Mouse (Mus musculus) neural tube, embryonic 15.5 days (tissue): ENCODE data around the gene Nebl. TPM values are rescaled to one million over a fixed set of nuclear protein-coding genes. Genes with fewer than 3 reads are reported as not detected.

ENCODE experiments used
- ATAC-seq: fragments of 200-750 bp; cut with Nextera tagmentation; 2 replicates; pipeline ENCODE4 v1.8.0; 2017; ENCODE audit warnings: mild to moderate bottlenecking, moderate TSS enrichment, moderate library complexity; ENCODE audit not compliant: low FRiP score
- H3K27ac ChIP-seq: fragments of 300-500 bp; sonication (generic); replicated peaks from 2 replicates; pipeline ENCODE4 v1.5.1; 2015; ENCODE audit warnings: mild to moderate bottlenecking, inconsistent platforms
- H3K27me3 ChIP-seq: fragments of 300-500 bp; sonication (generic); replicated peaks from 2 replicates; pipeline ENCODE4 v1.6.1; 2015; ENCODE audit warnings: inconsistent platforms
- H3K36me3 ChIP-seq: fragments of 300-500 bp; sonication (generic); 2 replicates; pipeline ENCODE4 v1.6.1; 2015; ENCODE audit warnings: inconsistent platforms
- H3K4me1 ChIP-seq: fragments of 300-500 bp; sonication (generic); 2 replicates; pipeline ENCODE4 v1.6.1; 2015; ENCODE audit warnings: inconsistent platforms
- H3K4me2 ChIP-seq: fragments of 300-500 bp; sonication (generic); 2 replicates; pipeline ENCODE4 v1.6.1; 2015; ENCODE audit warnings: inconsistent platforms, mild to moderate bottlenecking, moderate library complexity
- H3K4me3 ChIP-seq: fragments of 300-500 bp; sonication (generic); replicated peaks from 2 replicates; pipeline ENCODE4 v1.5.1; 2015; ENCODE audit warnings: mild to moderate bottlenecking, inconsistent platforms
- H3K9ac ChIP-seq: fragments of 300-500 bp; sonication (generic); replicated peaks from 2 replicates; pipeline ENCODE4 v1.6.1; 2015; ENCODE audit warnings: mild to moderate bottlenecking, inconsistent platforms
- H3K9me3 ChIP-seq: fragments of 300-500 bp; sonication (generic); replicated peaks from 2 replicates; pipeline ENCODE4 v1.6.1; 2016; ENCODE audit warnings: inconsistent platforms
- WGBS: fragments of 180-500 bp; shearing (Covaris S2); methylation state at CpG from one replicate; pipeline ENCODE4 v1.1.7; 2015; ENCODE audit warnings: mixed read lengths; 5-methylcytosine and 5-hydroxymethylcytosine counted together
- polyA plus RNA-seq: library from polyadenylated mRNA; unstranded; fragments of >200 nt; fragmentation: Nextera tagmentation; extraction: Ambion mirVana; gene quantifications from 2 replicates; pipeline ENCODE4 v1.2.1, GENCODE M21; 2015

Gene Nebl
- polyA plus RNA-seq, 1 experiment from 2014 or later: 14.3 TPM

DNA sequence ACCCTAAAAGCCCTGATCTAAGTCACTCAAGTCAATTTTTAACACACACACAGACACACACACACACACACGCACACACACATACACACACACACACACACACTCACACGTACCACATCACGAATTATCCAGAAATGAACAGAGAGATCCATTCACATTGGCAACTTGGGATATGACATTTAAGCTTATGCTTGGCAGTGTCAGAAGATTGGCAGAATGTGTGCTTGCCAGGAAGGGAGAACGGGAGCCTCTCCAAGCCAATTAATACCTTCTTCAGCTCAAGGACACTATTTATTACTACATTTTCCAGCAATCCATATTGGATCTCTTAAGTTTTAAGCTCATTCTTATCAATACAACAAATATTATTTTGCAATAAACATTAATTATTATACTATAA lies 303.1 kb downstream of the Nebl start:
- Histone ChIP-seq H3K9me3 (no peaks in the 10 kb centered on the region), H3K4me2 (no peak overlapping the region), H3K27ac (no peak overlapping the region), H3K9ac (no peak overlapping the region), H3K4me1 (no peaks in the 10 kb centered on the region), H3K36me3 (no peaks in the 10 kb centered on the region), H3K27me3 (no peaks in the 10 kb centered on the region), H3K4me3 (no peak overlapping the region)
- ATAC-seq: no peak
- 86% methylated on average over 4 of the region's 4 CpGs for WGBS

DNA sequence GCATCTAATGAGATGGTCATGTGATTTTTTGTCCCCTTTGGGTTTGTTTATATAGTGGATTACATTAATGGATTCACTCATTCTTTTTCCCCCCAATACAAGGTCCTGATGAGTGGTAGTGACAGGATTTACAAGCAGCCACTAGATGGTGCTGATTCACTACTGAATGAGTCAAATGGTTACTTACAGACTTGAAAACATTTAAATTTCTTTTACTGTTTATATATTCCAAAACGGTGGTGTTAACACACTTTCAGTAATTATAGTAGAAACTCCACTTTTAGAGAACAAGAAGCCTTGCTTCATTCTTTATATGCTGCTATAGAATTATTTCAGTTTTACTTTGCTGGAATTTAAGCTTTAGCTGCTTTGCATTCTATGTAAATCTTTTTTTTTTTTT lies 308.3 kb downstream of the Nebl start:
- no peak overlapping the region for H3K27ac ChIP-seq
- no peak overlapping the region for H3K4me3 ChIP-seq
- WGBS: 5% methylated on average over 1 of the region's 1 CpGs
- 0 out of 2 replicates have a peak, but pooled peaks have one; percentile 45 for ATAC-seq
- H3K36me3 ChIP-seq: no peaks in the 10 kb centered on the region
- no peak overlapping the region for H3K9ac ChIP-seq
- H3K4me1 ChIP-seq: no peaks in the 10 kb centered on the region
- no peak overlapping the region for H3K4me2 ChIP-seq
- H3K9me3 ChIP-seq: no peaks in the 10 kb centered on the region
- no peaks in the 10 kb centered on the region for H3K27me3 ChIP-seq

DNA sequence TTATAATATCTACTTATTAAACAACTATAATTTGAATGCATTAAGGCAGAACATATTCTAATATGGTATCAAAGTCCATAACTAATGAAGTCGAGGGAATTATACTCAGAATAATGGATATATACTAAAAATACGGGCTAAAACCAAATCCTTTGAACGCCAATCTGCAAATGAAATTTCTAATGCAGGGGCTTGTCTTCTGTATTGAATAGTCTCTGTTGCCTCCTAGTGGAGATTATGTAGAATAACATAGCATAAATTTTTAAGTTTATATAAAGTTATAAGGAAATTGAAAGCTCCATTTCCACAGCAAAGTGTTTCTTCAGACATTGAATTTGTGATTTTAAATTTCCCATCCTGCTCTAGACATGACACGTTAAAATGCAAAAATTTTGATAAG lies 315.9 kb downstream of the Nebl start:
- ATAC-seq: no peak
- Histone ChIP-seq H3K27ac (no peak overlapping the region), H3K36me3 (no peaks in the 10 kb centered on the region), H3K9me3 (no peaks in the 10 kb centered on the region), H3K4me3 (no peak overlapping the region), H3K27me3 (no peaks in the 10 kb centered on the region), H3K4me1 (no peaks in the 10 kb centered on the region), H3K9ac (no peak overlapping the region), H3K4me2 (no peak overlapping the region)
- WGBS: 22% methylated on average over 4 of the region's 4 CpGs

DNA sequence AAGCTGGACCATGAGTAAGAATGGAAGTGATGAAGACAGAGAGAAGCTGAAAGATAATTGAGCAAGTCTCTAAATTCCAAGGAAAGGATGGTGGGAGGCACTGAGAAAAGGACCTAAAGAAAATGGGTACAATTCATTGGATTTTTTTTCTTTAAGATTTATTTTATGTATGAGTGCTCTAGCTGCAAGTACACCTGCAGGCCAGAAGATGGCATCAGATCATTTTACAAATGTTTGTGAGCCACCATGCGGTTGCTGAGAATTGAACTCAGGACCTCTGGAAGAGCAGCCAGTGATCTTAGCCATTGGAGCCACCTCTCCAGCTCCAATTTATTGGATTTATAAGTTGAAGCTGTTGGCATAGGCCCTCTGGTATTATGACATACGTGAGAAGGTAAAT lies 316.9 kb downstream of the Nebl start:
- Histone ChIP-seq H3K4me1 (no peaks in the 10 kb centered on the region), H3K4me3 (no peak overlapping the region), H3K27me3 (no peaks in the 10 kb centered on the region), H3K4me2 (no peak overlapping the region), H3K36me3 (no peaks in the 10 kb centered on the region), H3K9ac (no peak overlapping the region), H3K27ac (no peak overlapping the region), H3K9me3 (no peaks in the 10 kb centered on the region)
- 87% methylated on average over 2 of the region's 2 CpGs for WGBS
- ATAC-seq: no peak

DNA sequence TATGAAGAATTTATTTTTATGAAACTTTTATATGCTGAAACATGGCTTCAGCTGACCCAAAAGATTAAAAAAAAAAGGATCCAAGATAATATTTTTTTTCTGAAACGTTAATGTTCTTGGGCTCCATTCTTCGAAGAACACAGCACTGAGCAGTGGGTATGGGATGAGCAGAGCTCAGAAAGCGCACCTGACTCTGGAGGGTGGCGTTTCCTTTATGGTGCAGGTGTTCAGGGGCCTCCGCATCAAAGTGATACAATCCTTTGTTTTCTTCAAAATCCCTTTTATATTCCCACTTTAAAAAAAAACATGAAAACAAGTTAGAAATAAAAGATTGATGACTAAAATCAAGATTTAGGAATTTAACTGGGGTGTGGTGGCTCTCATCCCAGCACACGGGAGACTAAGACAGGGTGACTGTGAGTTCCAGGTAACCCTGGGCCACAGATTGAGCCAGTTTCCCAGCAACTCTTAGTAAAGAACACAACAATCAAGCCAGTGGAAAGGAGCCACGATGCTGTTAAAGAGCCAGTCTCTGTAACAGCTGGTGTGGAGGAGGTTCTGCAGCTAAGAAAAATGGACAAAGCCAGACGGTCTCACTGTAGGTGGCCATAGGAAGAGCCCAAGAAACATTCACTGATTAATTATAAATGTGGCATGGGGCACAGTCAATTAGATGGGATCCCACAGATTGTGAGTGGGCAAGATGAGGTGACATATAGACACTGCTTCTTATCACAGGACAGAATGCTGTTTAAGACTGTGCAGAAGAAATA lies 317.6 kb downstream of the Nebl start:
- Histone ChIP-seq H3K4me3 (no peak overlapping the region), H3K4me2 (no peak overlapping the region), H3K36me3 (no peaks in the 10 kb centered on the region), H3K9ac (no peak overlapping the region), H3K9me3 (no peaks in the 10 kb centered on the region), H3K4me1 (no peaks in the 10 kb centered on the region), H3K27me3 (no peaks in the 10 kb centered on the region), H3K27ac (no peak overlapping the region)
- no peak for ATAC-seq
- WGBS: 69% methylated on average over 8 of the region's 8 CpGs

DNA sequence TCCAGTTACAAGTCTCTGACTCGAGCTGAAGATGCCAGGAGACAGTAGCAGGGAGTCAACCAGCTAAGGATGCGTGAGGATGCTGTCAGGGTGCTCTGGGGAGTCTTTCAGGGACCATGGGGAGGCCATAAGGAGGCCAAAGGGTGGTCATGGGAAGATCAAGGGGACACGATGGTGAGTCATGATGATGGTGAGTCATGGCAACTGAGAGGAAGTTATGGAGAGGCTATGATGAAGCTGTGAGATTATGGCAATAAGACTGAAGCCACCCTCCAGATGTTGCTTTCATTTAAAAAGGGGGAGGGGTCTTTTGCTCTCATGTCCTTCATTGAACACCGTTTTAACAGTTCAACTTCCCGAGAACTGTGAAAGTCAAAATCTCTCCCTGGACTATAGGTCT lies 322.0 kb downstream of the Nebl start:
- Histone ChIP-seq H3K27ac (no peak overlapping the region), H3K9me3 (no peaks in the 10 kb centered on the region), H3K36me3 (no peaks in the 10 kb centered on the region), H3K4me1 (no peaks in the 10 kb centered on the region), H3K9ac (no peak overlapping the region), H3K27me3 (no peaks in the 10 kb centered on the region), H3K4me3 (no peak overlapping the region), H3K4me2 (no peak overlapping the region)
- ATAC-seq: no peak
- 82% methylated on average over 5 of the region's 5 CpGs for WGBS

DNA sequence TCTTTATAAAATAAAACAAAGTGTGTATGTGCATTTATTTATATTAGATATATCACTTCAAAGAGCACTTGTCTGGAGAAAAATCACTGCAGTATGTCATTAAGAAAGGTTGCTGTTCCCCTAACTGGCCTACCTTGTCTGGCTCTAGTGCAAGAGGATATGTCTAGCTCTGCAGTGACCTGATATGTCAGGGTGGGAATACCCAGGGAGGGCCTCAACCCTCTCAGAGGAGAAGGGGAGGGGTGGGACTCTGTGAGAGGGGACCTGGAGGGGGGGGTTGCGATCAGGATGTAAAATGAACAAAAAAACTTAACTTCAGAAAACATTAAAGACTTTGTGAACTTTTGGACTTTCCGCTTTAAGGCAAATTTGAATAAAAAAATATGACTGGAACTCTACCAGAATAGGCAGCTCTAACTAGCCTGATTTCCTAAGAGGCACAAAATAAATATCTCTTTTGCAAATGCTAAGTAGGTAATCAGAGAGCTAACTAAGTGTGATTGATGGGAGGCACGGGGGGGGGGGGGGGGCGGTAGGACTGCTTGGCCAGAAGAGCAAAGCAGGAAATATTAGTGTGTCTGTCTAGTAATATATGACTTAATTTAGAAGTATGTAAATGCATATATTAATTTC lies 325.2 kb downstream of the Nebl start:
- no peaks in the 10 kb centered on the region for H3K9me3 ChIP-seq
- H3K4me3 ChIP-seq: no peak overlapping the region
- ATAC-seq: no peak
- no peak overlapping the region for H3K27ac ChIP-seq
- H3K36me3 ChIP-seq: no peaks in the 10 kb centered on the region
- no peak overlapping the region for H3K9ac ChIP-seq
- no peak overlapping the region for H3K4me2 ChIP-seq
- no peaks in the 10 kb centered on the region for H3K4me1 ChIP-seq
- 61% methylated on average over 4 of the region's 4 CpGs for WGBS
- no peaks in the 10 kb centered on the region for H3K27me3 ChIP-seq

DNA sequence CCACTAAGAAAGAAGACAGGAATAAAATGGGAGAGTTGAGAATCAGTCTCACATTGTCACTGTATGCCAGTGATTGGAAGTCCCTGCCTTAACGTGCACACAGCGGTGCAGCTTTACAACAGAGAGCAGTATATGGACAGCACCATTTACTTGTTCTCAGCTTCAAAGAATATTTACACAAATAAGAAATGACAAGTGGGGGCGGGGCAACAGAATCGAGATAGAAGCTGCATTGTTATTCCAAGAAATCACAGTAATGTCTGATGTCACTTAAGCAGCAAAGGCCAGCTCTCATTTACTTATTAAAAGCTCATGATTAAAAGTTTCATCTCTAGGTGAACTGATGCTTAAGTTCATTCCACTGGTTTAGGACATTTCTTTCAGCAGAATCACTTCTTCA lies 328.8 kb downstream of the Nebl start:
- 74% methylated on average over 4 of the region's 4 CpGs for WGBS

DNA sequence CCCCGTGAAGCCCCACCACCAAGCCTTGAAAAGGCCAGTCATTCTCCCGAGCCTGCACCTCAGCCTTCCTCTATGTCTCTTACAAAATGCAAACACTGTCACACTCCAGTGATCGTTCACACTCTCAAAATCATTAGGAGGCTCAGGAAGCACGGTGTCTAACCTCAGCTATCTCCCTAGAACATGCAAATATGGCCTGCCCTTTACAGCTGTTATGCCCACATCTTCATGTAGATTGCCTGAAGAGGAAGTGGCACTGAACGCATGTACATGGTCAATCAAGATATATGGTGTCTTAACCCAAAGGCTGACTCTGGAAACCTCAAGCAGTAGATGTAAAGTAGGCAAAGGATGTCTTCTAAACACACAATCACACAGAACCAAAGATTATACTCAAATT lies 335.0 kb downstream of the Nebl start:
- Histone ChIP-seq H3K9ac (no peak overlapping the region), H3K4me3 (no peak overlapping the region), H3K27me3 (no peaks in the 10 kb centered on the region), H3K36me3 (no peaks in the 10 kb centered on the region), H3K4me2 (no peak overlapping the region), H3K9me3 (no peaks in the 10 kb centered on the region), H3K27ac (no peak overlapping the region), H3K4me1 (no peaks in the 10 kb centered on the region)
- no peak for ATAC-seq
- 83% methylated on average over 5 of the region's 5 CpGs for WGBS

More for the DNA sequence above, 328.8 kb downstream of the Nebl start:
- Histone ChIP-seq H3K9me3 (no peaks in the 10 kb centered on the region), H3K27ac (no peak overlapping the region), H3K36me3 (no peaks in the 10 kb centered on the region), H3K4me3 (no peak overlapping the region), H3K27me3 (no peaks in the 10 kb centered on the region), H3K4me1 (no peaks in the 10 kb centered on the region), H3K4me2 (no peak overlapping the region), H3K9ac (no peak overlapping the region)
- no peak for ATAC-seq

DNA sequence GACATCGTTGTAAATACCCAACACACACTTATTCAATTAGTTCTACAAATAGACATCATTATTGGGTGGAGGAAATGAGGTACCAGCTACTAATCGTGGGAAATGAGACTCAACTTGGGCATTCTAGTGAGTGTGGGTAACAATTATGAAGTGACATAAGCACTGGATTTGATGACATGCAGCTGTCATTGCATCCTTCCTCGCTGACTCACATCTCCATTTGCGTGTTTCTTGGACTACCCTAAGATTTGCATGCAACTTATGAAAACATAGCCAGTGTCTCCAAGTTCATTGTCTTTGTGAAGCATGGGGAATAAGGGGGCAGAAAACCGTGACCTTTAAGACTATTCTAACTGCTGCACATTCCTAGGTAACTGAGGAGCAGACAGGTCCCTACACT lies 339.9 kb downstream of the Nebl start:
- Histone ChIP-seq H3K27me3 (no peaks in the 10 kb centered on the region), H3K27ac (no peak overlapping the region), H3K36me3 (no peaks in the 10 kb centered on the region), H3K4me3 (no peak overlapping the region), H3K9me3 (no peaks in the 10 kb centered on the region), H3K9ac (no peak overlapping the region), H3K4me1 (no peaks in the 10 kb centered on the region), H3K4me2 (no peak overlapping the region)
- WGBS: 88% methylated on average over 5 of the region's 5 CpGs
- no peak for ATAC-seq

DNA sequence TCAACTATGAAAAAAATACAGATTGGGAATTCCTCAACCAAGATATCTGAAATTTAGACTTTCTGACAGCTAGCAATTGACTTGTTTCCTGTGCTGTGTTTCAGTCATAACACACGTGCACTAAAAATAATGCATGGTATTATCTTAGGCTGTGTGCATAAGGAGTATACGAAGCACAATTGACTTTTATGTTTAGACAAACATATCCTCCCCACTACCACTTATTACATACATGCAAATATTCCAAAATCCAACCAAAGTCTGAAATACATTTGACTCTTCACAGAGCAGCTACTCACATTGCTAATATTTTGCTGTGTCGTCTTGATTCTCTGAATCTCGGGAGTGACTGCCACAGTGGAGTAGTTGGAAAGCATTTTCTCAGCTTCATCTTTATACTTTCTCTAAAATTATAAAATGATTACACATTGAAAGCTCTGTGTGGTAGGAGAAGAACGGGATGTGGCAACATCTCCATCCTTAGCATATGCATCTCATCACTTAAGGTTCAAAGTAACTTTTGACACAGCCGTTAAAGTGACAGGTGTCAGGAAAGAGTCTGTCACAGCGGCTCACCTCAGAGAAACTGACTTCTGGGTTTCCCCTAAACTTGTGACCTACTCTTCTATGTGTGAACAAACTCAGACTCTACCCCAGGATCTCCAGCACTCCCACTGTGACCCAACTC lies 340.6 kb downstream of the Nebl start:
- Histone ChIP-seq H3K27ac (no peak overlapping the region), H3K9ac (no peak overlapping the region), H3K4me2 (no peak overlapping the region), H3K4me1 (no peaks in the 10 kb centered on the region), H3K4me3 (no peak overlapping the region), H3K36me3 (no peaks in the 10 kb centered on the region), H3K9me3 (no peaks in the 10 kb centered on the region), H3K27me3 (no peaks in the 10 kb centered on the region)
- 89% methylated on average over 7 of the region's 7 CpGs for WGBS
- ATAC-seq: no peak

DNA sequence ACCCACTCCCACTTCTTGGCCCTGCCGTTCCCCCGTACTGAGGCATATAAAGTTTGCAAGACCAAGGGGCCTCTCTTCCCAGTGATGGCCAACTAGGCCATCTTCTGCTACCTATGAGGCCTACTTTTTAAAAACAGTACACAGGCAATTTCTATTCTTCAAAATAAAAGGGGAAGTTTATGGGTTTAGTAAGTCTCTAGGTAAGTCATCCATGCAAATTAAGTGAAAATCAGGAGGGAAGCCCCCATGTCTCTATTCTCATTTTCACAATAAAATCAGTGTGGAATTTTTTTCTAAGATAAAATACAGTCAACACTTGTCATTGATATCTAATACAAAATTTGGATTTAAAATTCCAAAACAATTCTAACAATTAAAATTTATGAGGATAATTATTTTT lies 341.4 kb downstream of the Nebl start:
- no peak overlapping the region for H3K4me2 ChIP-seq
- no peak overlapping the region for H3K27ac ChIP-seq
- H3K9me3 ChIP-seq: no peaks in the 10 kb centered on the region
- H3K4me3 ChIP-seq: no peak overlapping the region
- 98% methylated on average over 2 of the region's 2 CpGs for WGBS
- no peak overlapping the region for H3K9ac ChIP-seq
- no peaks in the 10 kb centered on the region for H3K27me3 ChIP-seq
- ATAC-seq: no peak
- no peaks in the 10 kb centered on the region for H3K36me3 ChIP-seq
- no peaks in the 10 kb centered on the region for H3K4me1 ChIP-seq
